Mouse (Mus musculus): Measurements from ENCODE around the gene Gm49396. TPM values are rescaled to one million over a fixed set of nuclear protein-coding genes. Genes with fewer than 3 reads are reported as not detected.

Gene Gm49396
- total and polyA plus RNA-seq, 3 experiments = 2.6 to 4.7 (median 3.9) TPM

GRCm38 (mm10) chr7:30600651-30601050 is 37.5 kb downstream of the Gm49396 start:
- Histone ChIP-seq H3K4me3 (ENCODE audit: low read depth, low read length) (no peak overlapping the region), H3K4me1 (ENCODE audit: insufficient read depth, low read depth, low read length) (peaks cover 14% of the 10 kb centered on the region)
- ATAC-seq (ENCODE audit: extremely low read depth, insufficient number of reproducible peaks, low FRiP score, poor library complexity, severe bottlenecking) = no peak

GRCm38 (mm10) chr7:30602583-30602982 is 39.4 kb downstream of the Gm49396 start:
- H3K36me3 ChIP-seq (replicated peaks) = peaks cover 17% of the 10 kb centered on the region
- DNase-seq (ENCODE audit: low spot score) = no peak

More at GRCm38 (mm10) chr7:30600651-30601050, 37.5 kb downstream of the Gm49396 start:
- TF ChIP-seq GATA1 (IDR thresholded peaks at IDR 0.05; ENCODE audit: borderline replicate concordance, low read length) = no peak
- Histone ChIP-seq H3K36me3 (replicated peaks) (peaks cover 12% of the 10 kb centered on the region), H3K27me3 (ENCODE audit: insufficient read depth, low read length) (peaks cover 32% of the 10 kb centered on the region), H3K9me3 (replicated peaks) (no peaks in the 10 kb centered on the region)
- DNase-seq (ENCODE audit: low spot score) = no peak

GRCm38 (mm10) chr7:30604424-30604823 is 41.3 kb downstream of the Gm49396 start:
- peaks cover 21% of the 10 kb centered on the region for H3K36me3 ChIP-seq (replicated peaks)
- TF ChIP-seq TAL1 (conservative IDR thresholded peaks at IDR 0.05; ENCODE audit: low read depth, low read length) = no peak
- TF ChIP-seq CTCF (IDR thresholded peaks at IDR 0.05; ENCODE audit: low read depth, low read length) = no peak
- no peak for TF ChIP-seq GATA1 (IDR thresholded peaks at IDR 0.05; ENCODE audit: borderline replicate concordance, low read length)
- no peak for TF ChIP-seq GATA2 (IDR thresholded peaks at IDR 0.05; ENCODE audit: borderline replicate concordance, low read depth, low read length)
- TF ChIP-seq POLR2AphosphoS5 (IDR thresholded peaks at IDR 0.05; ENCODE audit: insufficient replicate concordance, low read depth, low read length) = no peak
- peaks cover 20% of the 10 kb centered on the region for H3K4me1 ChIP-seq (ENCODE audit: insufficient read depth, low read depth, low read length)
- peaks cover 2% of the 10 kb centered on the region; the same call in 1 of the 2 replicates for H3K27me3 ChIP-seq (ENCODE audit: insufficient read depth, low read length)
- no peak overlapping the region for H3K4me3 ChIP-seq (ENCODE audit: low read depth, low read length)
- DNase-seq (ENCODE audit: low spot score) = no peak
- no peaks in the 10 kb centered on the region for H3K9me3 ChIP-seq (replicated peaks)
- ATAC-seq (ENCODE audit: extremely low read depth, insufficient number of reproducible peaks, low FRiP score, poor library complexity, severe bottlenecking) = no peak

More at GRCm38 (mm10) chr7:30602583-30602982, 39.4 kb downstream of the Gm49396 start:
- peaks cover 14% of the 10 kb centered on the region for H3K4me1 ChIP-seq (ENCODE audit: insufficient read depth, low read depth, low read length)
- H3K27me3 ChIP-seq (ENCODE audit: insufficient read depth, low read length) = peaks cover 15% of the 10 kb centered on the region
- no peaks in the 10 kb centered on the region for H3K9me3 ChIP-seq (replicated peaks)
- no peak for ATAC-seq (ENCODE audit: extremely low read depth, insufficient number of reproducible peaks, low FRiP score, poor library complexity, severe bottlenecking)
- no peak overlapping the region for H3K4me3 ChIP-seq (ENCODE audit: low read depth, low read length)
- TF ChIP-seq POLR2AphosphoS5 (IDR thresholded peaks at IDR 0.05; ENCODE audit: insufficient replicate concordance, low read depth, low read length) (no peak), GATA1 (IDR thresholded peaks at IDR 0.05; ENCODE audit: borderline replicate concordance, low read length) (no peak), GATA2 (IDR thresholded peaks at IDR 0.05; ENCODE audit: borderline replicate concordance, low read depth, low read length) (no peak), TAL1 (conservative IDR thresholded peaks at IDR 0.05; ENCODE audit: low read depth, low read length) (no peak)

GRCm38 (mm10) chr7:30604944-30605343 is 41.8 kb downstream of the Gm49396 start:
- no peak for TF ChIP-seq POLR2AphosphoS5 (IDR thresholded peaks at IDR 0.05; ENCODE audit: insufficient replicate concordance, low read depth, low read length)
- TF ChIP-seq CTCF (IDR thresholded peaks at IDR 0.05; ENCODE audit: low read depth, low read length) = no peak
- peaks cover 26% of the 10 kb centered on the region for H3K36me3 ChIP-seq (replicated peaks)
- H3K9me3 ChIP-seq (replicated peaks) = no peaks in the 10 kb centered on the region
- H3K4me3 ChIP-seq (ENCODE audit: low read depth, low read length) = no peak overlapping the region
- H3K4me1 ChIP-seq (ENCODE audit: insufficient read depth, low read depth, low read length) = peaks cover 14% of the 10 kb centered on the region
- ATAC-seq (ENCODE audit: extremely low read depth, insufficient number of reproducible peaks, low FRiP score, poor library complexity, severe bottlenecking) (no peak), DNase-seq (ENCODE audit: low spot score) (no peak)
- H3K27me3 ChIP-seq (ENCODE audit: insufficient read depth, low read length) = peaks cover under 1% of the 10 kb centered on the region; the same call in 1 of the 2 replicates

GRCm38 (mm10) chr7:30607706-30608309 is 44.7 kb downstream of the Gm49396 start:
- TF ChIP-seq GATA2 (IDR thresholded peaks at IDR 0.05; ENCODE audit: borderline replicate concordance, low read depth, low read length) (no peak), GATA1 (IDR thresholded peaks at IDR 0.05; ENCODE audit: borderline replicate concordance, low read length) (no peak), TAL1 (conservative IDR thresholded peaks at IDR 0.05; ENCODE audit: low read depth, low read length) (no peak), CTCF (IDR thresholded peaks at IDR 0.05; ENCODE audit: low read depth, low read length) (no peak; the same call in 1 of the 2 replicates), POLR2AphosphoS5 (IDR thresholded peaks at IDR 0.05; ENCODE audit: insufficient replicate concordance, low read depth, low read length) (no peak)
- peak; percentile 53 for DNase-seq (ENCODE audit: low spot score)
- Histone ChIP-seq H3K4me3 (ENCODE audit: low read depth, low read length) (no peak overlapping the region), H3K9me3 (replicated peaks) (no peaks in the 10 kb centered on the region), H3K27me3 (ENCODE audit: insufficient read depth, low read length) (no peaks in the 10 kb centered on the region), H3K4me1 (ENCODE audit: insufficient read depth, low read depth, low read length) (peaks cover 6% of the 10 kb centered on the region; the same call in 1 of the 2 replicates), H3K36me3 (replicated peaks) (peaks cover 40% of the 10 kb centered on the region)
- ATAC-seq (ENCODE audit: extremely low read depth, insufficient number of reproducible peaks, low FRiP score, poor library complexity, severe bottlenecking) = peak; percentile 34; the same call in 1 of the 2 replicates

GRCm38 (mm10) chr7:30608476-30608875 is 45.3 kb downstream of the Gm49396 start:
- H3K36me3 ChIP-seq (replicated peaks) = peaks cover 38% of the 10 kb centered on the region
- ATAC-seq (ENCODE audit: extremely low read depth, insufficient number of reproducible peaks, low FRiP score, poor library complexity, severe bottlenecking) (no peak), DNase-seq (ENCODE audit: low spot score) (no peak)
- no peaks in the 10 kb centered on the region for H3K9me3 ChIP-seq (replicated peaks)
- no peak for TF ChIP-seq GATA2 (IDR thresholded peaks at IDR 0.05; ENCODE audit: borderline replicate concordance, low read depth, low read length)
- no peak for TF ChIP-seq POLR2AphosphoS5 (IDR thresholded peaks at IDR 0.05; ENCODE audit: insufficient replicate concordance, low read depth, low read length)
- no peak for TF ChIP-seq GATA1 (IDR thresholded peaks at IDR 0.05; ENCODE audit: borderline replicate concordance, low read length)
- TF ChIP-seq CTCF (IDR thresholded peaks at IDR 0.05; ENCODE audit: low read depth, low read length) = no peak
- TF ChIP-seq TAL1 (conservative IDR thresholded peaks at IDR 0.05; ENCODE audit: low read depth, low read length) = no peak
- no peak overlapping the region for H3K4me3 ChIP-seq (ENCODE audit: low read depth, low read length)
- H3K27me3 ChIP-seq (ENCODE audit: insufficient read depth, low read length) = no peaks in the 10 kb centered on the region
- peaks cover 9% of the 10 kb centered on the region for H3K4me1 ChIP-seq (ENCODE audit: insufficient read depth, low read depth, low read length)
